ENCODE assay signal across 22 mouse cellular contexts in genomic region chr3:69803137-69803536, GRCm38 (mm10).
"Had no signal": no experiment of that assay in that cellular context is flagged by ENCODE, and none has a peak within 500 bp of the region (broad histone marks: within the 10 kb centered on the region; RNA-seq: fewer than 3 reads in every experiment).

No protein-coding gene starts in this region.

- DNase-seq: heart, postnatal 10 days; heart, postnatal 14 days; heart, postnatal 36 days; heart, postnatal 4 days; kidney, adult 11 months; kidney, adult 18-20 months; kidney, adult 2 months; kidney, adult 8-10 months; kidney, adult 9 months; kidney, postnatal 10 days; kidney, postnatal 14 days; kidney, postnatal 25 days; kidney, postnatal 36 days; kidney, postnatal 4 days; layer of hippocampus, adult 9-11 months; layer of hippocampus, postnatal 36 days had no signal

- ATAC-seq: hindbrain, embryonic 16.5 days; hindbrain, postnatal 0 days; inflammation-experienced regulatory T-cells, adult 6 months; intestine, embryonic 15.5 days; intestine, embryonic 16.5 days; intestine, postnatal 0 days had no signal
